Mouse (Mus musculus) kidney, postnatal 4 days (tissue): ENCODE data around the gene Gm11568.
"Not testable (repeated sequence)": the region's sequence is repeated elsewhere in the genome, so short reads cannot be mapped to it uniquely, and the experiment has no call there.

ENCODE experiments used
- DNase-seq, 2 experiments: peaks; one replicate each; pipeline ENCODE4 v3.0.0; 2021; ENCODE audit warnings: mixed read lengths in 2 of 2

The Gm11568 gene

DNA sequence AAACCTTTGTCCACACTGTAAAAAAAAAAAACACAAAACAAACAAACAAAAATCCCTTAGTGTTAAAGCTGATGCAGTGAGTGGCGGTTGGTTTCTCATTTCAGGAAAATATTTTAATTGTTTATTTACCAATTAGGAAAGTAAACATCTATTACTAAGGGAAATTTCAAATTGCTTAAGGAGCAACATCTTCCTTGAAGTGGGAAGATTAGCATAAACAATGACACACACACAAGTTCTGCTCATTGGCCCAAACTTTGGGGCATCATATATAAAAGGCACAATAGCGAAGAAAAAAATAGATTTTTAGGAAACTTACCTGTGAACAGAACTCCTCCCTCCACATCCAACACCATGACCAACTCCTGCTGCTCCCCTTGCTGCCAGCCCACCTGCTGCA is at the start of gene Gm11568:
Gene Gm11568 (plus strand): TSS at position 301 of the 400 bp plus-strand sequence.
- DNase-seq = no peak

DNA sequence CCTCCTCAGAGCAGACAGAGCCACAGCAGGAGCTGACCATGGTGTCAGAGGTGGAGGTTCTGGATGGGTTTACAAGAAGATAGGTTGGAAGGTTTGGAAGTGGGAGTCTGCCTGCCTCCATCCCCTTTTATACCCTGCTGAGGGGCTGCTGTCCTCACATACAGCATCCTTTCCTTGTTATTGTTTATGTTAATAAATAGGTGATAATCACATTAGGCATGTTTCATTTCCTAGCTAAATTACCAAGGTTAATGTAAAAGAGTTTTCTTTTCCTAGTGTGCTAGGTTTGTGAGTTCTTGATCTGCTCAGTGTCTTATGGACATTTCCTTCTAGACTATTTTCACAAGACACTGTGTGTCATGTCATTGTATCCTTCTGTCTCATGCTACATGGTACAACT is 47.9 kb upstream of the Gm11568 start, which contains the start of gene Krtap4-13:
Gene Krtap4-13 (minus strand): TSS at position 101 of the 400 bp plus-strand sequence.
- DNase-seq = not testable (repeated sequence)

DNA sequence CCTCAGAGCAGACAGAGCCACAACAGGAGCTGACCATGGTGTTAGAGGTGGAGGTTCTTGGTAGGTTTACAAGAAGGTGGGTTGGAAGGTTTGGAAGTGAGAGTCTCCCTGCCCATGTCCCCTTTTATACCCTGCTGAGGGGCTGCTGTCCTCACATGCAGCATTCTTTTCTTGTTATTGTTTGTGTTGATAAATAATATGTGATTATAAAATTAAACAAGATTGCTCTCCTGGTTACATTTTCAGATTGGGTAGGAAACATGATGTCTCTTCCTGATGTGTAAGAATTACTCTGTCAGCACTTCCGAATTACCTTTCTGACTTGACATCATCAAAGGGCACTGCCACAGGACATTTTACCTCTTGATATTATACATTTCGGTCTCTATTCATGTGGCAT is 42.2 kb upstream of the Gm11568 start, which contains the start of gene Gm11564:
Gene Gm11564 (minus strand): TSS at position 101 of the 400 bp plus-strand sequence.
- DNase-seq = not testable (repeated sequence)

DNA sequence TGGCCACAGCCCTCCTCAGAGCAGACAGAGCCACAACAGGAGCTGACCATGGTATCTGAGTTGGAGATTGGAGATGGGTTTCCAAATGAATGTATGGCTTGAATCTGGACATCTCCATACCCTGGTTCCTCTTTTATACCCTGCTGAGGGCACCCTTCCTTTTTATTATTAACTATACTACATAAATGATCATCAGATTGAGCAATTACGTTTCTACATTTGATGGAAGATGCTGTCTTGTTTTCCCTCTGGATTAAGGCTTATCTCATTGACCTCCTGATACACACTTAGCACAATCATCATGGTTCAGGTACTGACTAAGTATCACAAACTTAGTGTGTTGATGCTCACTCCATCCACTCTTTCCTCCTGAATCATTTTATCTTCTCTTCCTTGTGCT is 19.8 kb upstream of the Gm11568 start, which contains the start of gene 2300003K06Rik:
Gene 2300003K06Rik (minus strand): TSS at position 101 of the 400 bp plus-strand sequence.
- DNase-seq = no peak

DNA sequence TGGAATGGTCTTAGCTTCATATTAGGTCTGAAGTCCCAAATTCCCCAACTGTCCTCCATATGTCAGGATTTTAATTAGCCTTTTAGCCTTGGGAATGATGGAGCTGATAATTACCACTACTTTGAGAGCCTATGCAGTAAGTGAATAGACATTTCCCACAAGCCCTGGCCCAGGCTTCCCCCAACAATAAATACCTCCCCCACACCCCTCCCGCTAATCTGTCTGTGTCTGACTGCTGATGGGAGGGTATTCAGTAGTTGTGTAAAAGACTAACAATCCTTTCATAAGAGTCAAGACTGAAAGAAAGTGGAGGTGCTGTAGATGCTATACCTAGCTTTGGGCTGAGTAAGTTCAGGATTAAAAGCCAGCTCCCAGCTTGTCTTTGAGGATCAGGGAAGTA is 15.5 kb upstream of the Gm11568 start:
- DNase-seq = no peak

DNA sequence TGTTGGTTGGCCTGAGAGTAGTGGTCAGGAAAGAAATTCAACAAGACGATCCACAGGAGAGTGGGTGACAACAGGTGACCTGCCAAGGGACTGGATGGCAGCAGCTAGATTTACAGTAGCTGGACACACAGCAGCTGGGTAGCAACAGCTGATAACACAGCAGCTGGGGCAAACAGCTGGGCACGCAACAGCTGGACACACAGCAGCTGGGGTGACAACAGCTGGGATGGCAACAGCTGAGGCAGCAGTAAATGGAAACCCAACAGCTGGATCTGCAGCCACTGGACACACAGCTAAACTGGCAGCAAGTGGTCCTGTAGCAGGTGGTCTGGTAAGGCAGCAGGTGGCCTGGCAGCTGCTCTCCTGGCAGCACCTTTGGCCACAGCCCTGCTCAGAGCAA is 11.0 kb upstream of the Gm11568 start:
- DNase-seq = no peak

DNA sequence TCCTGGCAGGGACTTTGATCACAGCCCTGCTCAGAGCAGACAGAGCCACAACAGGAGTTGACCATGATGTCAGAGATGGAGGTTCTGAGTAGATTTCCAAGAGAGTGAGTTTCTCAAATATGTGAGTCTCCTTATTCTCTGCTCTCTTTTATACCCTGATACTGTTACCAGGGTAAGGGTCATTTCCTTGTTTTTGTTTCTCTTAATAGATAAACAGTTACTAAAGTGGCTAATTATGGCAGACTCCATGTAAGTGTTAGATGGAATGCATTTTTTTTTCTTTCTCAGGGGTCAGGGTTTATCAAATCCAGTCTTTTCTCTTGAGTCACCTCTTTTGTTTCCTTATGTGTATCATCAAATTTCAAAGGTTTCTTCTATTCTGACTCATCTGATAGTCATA is 6.2 kb upstream of the Gm11568 start, which contains the start of gene Krtap4-16:
Gene Krtap4-16 (minus strand): TSS at position 101 of the 400 bp plus-strand sequence.
- no peak for DNase-seq

DNA sequence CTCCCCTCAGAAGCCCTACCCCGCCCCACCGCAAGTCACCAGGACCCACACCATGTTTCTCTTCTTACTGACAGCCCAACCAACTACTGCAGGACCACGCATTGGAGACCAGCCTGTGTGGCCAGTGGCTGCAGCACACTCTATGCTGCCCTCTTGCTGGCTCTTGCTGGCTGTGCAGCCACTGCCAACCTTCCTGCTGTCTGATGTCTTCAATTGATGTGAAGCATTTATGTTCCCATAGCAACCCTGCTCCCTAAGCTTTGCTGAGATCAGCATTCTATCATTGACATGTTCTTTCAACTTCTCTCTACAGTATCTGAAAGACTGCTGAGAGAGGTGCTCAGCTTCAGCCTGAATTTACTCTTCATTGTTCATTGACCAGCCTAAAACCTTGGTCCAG is 3.6 kb upstream of the Gm11568 start:
- DNase-seq = peak; percentile 15 to 16

DNA sequence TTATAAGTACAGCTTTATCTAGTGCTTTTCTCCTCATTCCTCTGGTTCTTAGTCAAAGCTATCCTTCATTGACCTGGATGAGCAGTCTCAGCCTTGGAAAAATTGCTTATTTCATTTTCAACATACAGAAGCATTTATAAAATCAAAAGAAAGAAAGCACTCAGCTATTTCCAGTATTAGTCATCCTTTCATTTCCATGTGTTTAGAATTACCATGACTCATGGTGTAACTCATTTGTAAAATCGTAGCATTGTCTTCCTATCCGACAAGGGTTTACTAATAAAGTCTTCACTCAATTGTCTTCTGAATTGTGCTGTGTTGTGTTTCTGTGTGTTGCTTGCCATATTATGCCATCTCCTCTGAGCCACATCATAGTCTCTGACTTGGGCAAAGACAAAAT is 1.0 kb downstream of the Gm11568 start:
- no peak for DNase-seq

DNA sequence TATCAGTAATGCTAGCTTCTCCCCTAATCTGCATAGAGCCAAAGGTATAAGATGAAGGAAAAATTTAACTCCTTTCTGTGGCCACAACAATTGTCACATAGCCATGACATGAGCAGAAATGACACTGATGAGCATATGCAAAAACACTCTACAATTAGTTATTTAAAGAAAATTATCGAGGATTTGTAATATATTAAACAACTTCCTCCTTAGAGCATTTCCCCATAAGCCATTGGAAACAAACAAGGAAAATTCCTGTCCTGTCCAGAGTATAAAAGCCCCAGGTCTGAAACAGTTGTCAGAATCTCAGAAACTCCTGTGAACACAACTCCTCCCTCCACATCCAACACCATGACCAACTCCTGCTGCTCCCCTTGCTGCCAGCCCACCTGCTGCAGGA is 6.5 kb downstream of the Gm11568 start, which contains the start of gene Gm11559:
Gene Gm11559 (plus strand): TSS at position 301 of the 400 bp plus-strand sequence.
- not testable (repeated sequence) for DNase-seq

DNA sequence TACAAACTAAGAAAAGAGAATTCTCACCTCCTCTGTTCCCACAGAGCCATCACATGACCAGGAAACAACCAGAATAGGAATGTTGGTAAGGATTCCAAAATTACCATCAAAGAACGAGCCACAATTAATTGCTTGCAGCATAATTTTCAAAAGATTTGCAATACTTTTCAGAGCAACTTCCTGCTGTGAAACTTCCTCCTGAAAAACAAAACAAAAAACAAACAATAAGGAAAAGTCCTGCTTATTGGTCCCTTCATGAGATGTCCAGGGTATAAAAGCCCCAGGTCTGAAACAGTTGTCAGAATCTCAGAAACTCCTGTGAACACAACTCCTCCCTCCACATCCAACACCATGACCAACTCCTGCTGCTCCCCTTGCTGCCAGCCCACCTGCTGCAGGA is 15.4 kb downstream of the Gm11568 start, which contains the start of gene Krtap9-1:
Gene Krtap9-1 (plus strand): TSS at position 301 of the 400 bp plus-strand sequence.
- DNase-seq = not testable (repeated sequence)

DNA sequence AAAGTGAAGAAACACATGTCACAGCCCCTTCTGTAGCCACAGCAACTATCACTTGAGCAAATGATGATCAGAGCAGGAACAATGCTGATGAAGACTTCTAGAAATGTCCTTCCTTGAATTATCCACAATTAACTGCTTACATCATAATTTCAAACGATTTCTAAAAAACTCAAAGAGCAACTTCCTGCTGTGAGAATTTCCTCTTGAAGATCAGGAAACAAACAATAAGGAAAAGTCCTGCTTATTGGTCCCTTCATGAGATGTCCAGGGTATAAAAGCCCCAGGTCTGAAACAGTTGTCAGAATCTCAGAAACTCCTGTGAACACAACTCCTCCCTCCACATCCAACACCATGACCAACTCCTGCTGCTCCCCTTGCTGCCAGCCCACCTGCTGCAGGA is 21.2 kb downstream of the Gm11568 start, which contains the start of gene Gm11567:
Gene Gm11567 (plus strand): TSS at position 301 of the 400 bp plus-strand sequence.
- DNase-seq = not testable (repeated sequence)

DNA sequence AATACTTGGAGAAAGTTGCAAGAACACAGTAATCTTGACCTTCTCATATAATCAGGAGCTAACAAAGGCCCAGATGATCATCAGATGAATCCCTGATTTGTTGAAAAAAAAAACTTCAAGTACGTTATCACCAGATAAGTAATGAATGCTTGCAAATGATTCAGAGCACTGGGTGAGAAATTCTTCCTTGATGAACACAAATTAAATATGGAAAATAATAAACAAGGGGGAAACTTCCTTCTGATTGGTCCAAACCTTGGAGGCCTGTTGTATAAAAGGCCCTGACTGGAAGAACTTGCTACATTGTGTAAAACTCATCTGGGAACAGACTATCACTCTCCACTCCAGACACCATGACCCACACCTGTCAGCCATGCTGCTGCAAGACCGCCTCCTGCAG is 49.9 kb downstream of the Gm11568 start, which contains the start of gene Krtap31-1:
Gene Krtap31-1 (plus strand): TSS at position 301 of the 400 bp plus-strand sequence.
- DNase-seq = no peak
